Mouse (Mus musculus) olfactory bulb, adult 2 months (tissue): ENCODE measurements around the gene Tmem220.

Experiments used
- CTCF ChIP-seq: fragments of 200-500 bp; IDR thresholded peaks from 2 replicates; pipeline ENCODE4 v1.5.1; 2012; ENCODE audit warnings: low read depth, mild to moderate bottlenecking, low read length, moderate library complexity; ENCODE audit not compliant: insufficient read depth
- POLR2A ChIP-seq: fragments of 200-500 bp; IDR thresholded peaks from 2 replicates; pipeline ENCODE4 v1.6.1; 2012; ENCODE audit warnings: mild to moderate bottlenecking, low read depth, low read length, moderate library complexity; ENCODE audit not compliant: insufficient read depth

DNA sequence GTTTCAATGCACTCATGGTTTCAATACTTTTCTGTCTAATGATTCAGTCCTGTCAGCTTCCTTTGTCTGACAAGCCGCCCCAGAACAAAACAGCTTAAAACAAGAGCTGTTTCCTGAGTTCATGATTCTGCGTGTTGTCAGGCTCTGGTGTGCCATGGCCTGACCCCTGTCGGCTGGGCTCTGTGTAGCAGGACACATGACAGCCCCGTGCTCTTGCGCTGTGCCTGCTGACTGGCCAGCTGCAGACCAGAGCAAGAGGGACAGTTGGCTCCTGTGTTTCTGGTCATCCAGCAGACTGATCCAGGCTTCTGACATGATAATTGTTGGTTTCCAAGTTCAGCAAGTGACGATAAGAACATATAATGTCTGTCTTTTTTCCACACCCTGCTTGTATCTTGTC lies 42.2 kb upstream of the Tmem220 start:
- no peak for TF ChIP-seq CTCF
- TF ChIP-seq POLR2A = no peak
